Comparison of ENCODE assay signal across 7 mouse cellular contexts in genomic region chr9:29962978-29963377, GRCm38 (mm10). TPM values are rescaled to one million over a fixed set of nuclear protein-coding genes. Genes with fewer than 3 reads are reported as not detected.
A peak's percentile ranks its signal among the peaks of the same experiment; 100 is the strongest.
DNase-seq lines count a peak whose midpoint lies in the region; ATAC-seq and TF ChIP-seq lines count a peak whose summit lies in the region.

Gene Ntm (minus strand): TSS chr9:29963141.

- H3K4me3 ChIP-seq in cerebellum, adult 2 months (replicated peaks; ENCODE audit: insufficient read depth, low read depth, low read length), result peak within 1 kb of the TSS; percentile 74
- peak within 1 kb of the TSS; percentile 34 for H3K4me3 ChIP-seq in intestine, embryonic 15.5 days (replicated peaks)
- peak within 1 kb of the TSS; percentile 44 for H3K4me3 ChIP-seq in limb, embryonic 13.5 days
- peak within 1 kb of the TSS; percentile 50 for H3K4me3 ChIP-seq in olfactory bulb, adult 2 months (ENCODE audit: insufficient read depth, low read depth, low read length)

- peak; percentile 53 for DNase-seq in adrenal gland, postnatal 14 days
- peak; percentile 72 to 85 for DNase-seq in cerebellum, adult 2 months
- DNase-seq in frontal cortex, adult 2 months (ENCODE audit: extremely low spot score in 1 of 2, low spot score in 1 of 2), result peak; percentile 68 to 84
- DNase-seq in thymus, postnatal 14 days, result no peak

- under 1% methylated on average over 8 of the region's 8 CpGs for WGBS in cerebellum, adult 2 months
- WGBS in intestine, embryonic 15.5 days, result 20% methylated on average over 8 of the region's 8 CpGs
- WGBS in limb, embryonic 13.5 days, result 28% methylated on average over 8 of the region's 8 CpGs
- WGBS in olfactory bulb, adult 2 months, result 7% methylated on average over 8 of the region's 8 CpGs

- peak within 1 kb of the TSS; percentile 10; the same call in 1 of the 2 replicates for H3K9ac ChIP-seq in intestine, embryonic 15.5 days
- H3K9ac ChIP-seq in limb, embryonic 13.5 days, result peak within 1 kb of the TSS; percentile 43

- TF ChIP-seq CTCF in cerebellum, adult 2 months (IDR thresholded peaks at IDR 0.05; ENCODE audit: borderline replicate concordance, insufficient read depth, low read depth, low read length), result no peak
- TF ChIP-seq CTCF in olfactory bulb, adult 2 months (IDR thresholded peaks at IDR 0.05; ENCODE audit: insufficient read depth, low read depth, low read length), result no peak

- no peak for ATAC-seq in intestine, embryonic 15.5 days
- no peak for ATAC-seq in limb, embryonic 13.5 days (ENCODE audit: low FRiP score, low read depth)

- no peaks in the 10 kb centered on the region for H3K36me3 ChIP-seq in intestine, embryonic 15.5 days
- no peaks in the 10 kb centered on the region for H3K36me3 ChIP-seq in limb, embryonic 13.5 days

- H3K4me1 ChIP-seq in cerebellum, adult 2 months (ENCODE audit: control insufficient read depth, insufficient read depth, low read length), result peaks cover 2% of the 10 kb centered on the region; the same call in 1 of the 2 replicates
- peaks cover 4% of the 10 kb centered on the region; the same call in 1 of the 2 replicates for H3K4me1 ChIP-seq in intestine, embryonic 15.5 days (replicated peaks)
- peaks cover 25% of the 10 kb centered on the region for H3K4me1 ChIP-seq in limb, embryonic 13.5 days
- H3K4me1 ChIP-seq in olfactory bulb, adult 2 months (ENCODE audit: control insufficient read depth, insufficient read depth, low read length), result no peaks in the 10 kb centered on the region

- no peak within 1 kb of the TSS for H3K27ac ChIP-seq in cerebellum, adult 2 months (ENCODE audit: insufficient read depth, low read length)
- H3K27ac ChIP-seq in intestine, embryonic 15.5 days, result no peak within 1 kb of the TSS
- no peak within 1 kb of the TSS for H3K27ac ChIP-seq in limb, embryonic 13.5 days
- H3K27ac ChIP-seq in olfactory bulb, adult 2 months (ENCODE audit: insufficient read depth, low read depth, low read length), result peak within 1 kb of the TSS; percentile 39; the same call in 1 of the 2 replicates

- H3K9me3 ChIP-seq in intestine, embryonic 15.5 days, result no peaks in the 10 kb centered on the region
- no peaks in the 10 kb centered on the region for H3K9me3 ChIP-seq in limb, embryonic 13.5 days

- H3K4me2 ChIP-seq in intestine, embryonic 15.5 days (replicated peaks), result peak within 1 kb of the TSS; percentile 80
- H3K4me2 ChIP-seq in limb, embryonic 13.5 days (replicated peaks), result peak within 1 kb of the TSS; percentile 80

- H3K27me3 ChIP-seq in cerebellum, adult 2 months (ENCODE audit: control insufficient read depth, insufficient read depth, low read length), result no peaks in the 10 kb centered on the region
- peaks cover 12% of the 10 kb centered on the region; the same call in 1 of the 2 replicates for H3K27me3 ChIP-seq in intestine, embryonic 15.5 days (replicated peaks)
- H3K27me3 ChIP-seq in limb, embryonic 13.5 days, result peaks cover 60% of the 10 kb centered on the region

- TF ChIP-seq POLR2A in cerebellum, adult 2 months (IDR thresholded peaks at IDR 0.05; ENCODE audit: borderline replicate concordance, insufficient read depth, low read length), result peak; percentile 43; the same call in 1 of the 2 replicates
- no peak for TF ChIP-seq POLR2A in olfactory bulb, adult 2 months (IDR thresholded peaks at IDR 0.05; ENCODE audit: insufficient read depth, low read depth, low read length)

RNA-seq across cellular contexts. Expression of gene Ntm, which starts in this region (rescaled TPM):
- total RNA-seq in adrenal gland, postnatal 14 days (2021), result 1.3 and 1.7 TPM in 2 replicates
- 193 and 201 TPM in 2 replicates for polyA plus RNA-seq in cerebellum, adult 2 months (2012; rRNA removed)
- 176 and 184 TPM in 2 replicates for polyA plus RNA-seq in frontal cortex, adult 2 months (2012; rRNA removed)
- 8.5 and 8.9 TPM in 2 replicates for polyA plus RNA-seq in intestine, embryonic 15.5 days (2015; fragmentation: Nextera tagmentation; extraction: Ambion mirVana)
- 38.4 and 40.0 TPM in 2 replicates for polyA plus RNA-seq in limb, embryonic 13.5 days (2015; fragmentation: Nextera tagmentation; extraction: Ambion mirVana)
- not detected in 2 replicates for polyA plus RNA-seq in olfactory bulb, adult 2 months (2012; ENCODE audit: insufficient read depth, insufficient read length, low replicate concordance, missing spikeins)
